Mouse (Mus musculus) lung, adult 2 months (tissue): ENCODE results near the gene Hspb7.

Source experiments
- CTCF ChIP-seq: fragments of 200-500 bp; IDR thresholded peaks from 2 replicates; pipeline ENCODE4 v1.5.1; 2011; ENCODE audit warnings: mild to moderate bottlenecking, low read length, control low read depth; ENCODE audit not compliant: insufficient read depth
- POLR2A ChIP-seq: fragments of 200-500 bp; IDR thresholded peaks from 2 replicates; pipeline ENCODE4 v1.6.1; 2011; ENCODE audit warnings: low read depth, mild to moderate bottlenecking, control low read depth, low read length, borderline replicate concordance; ENCODE audit errors: extremely low read depth

DNA sequence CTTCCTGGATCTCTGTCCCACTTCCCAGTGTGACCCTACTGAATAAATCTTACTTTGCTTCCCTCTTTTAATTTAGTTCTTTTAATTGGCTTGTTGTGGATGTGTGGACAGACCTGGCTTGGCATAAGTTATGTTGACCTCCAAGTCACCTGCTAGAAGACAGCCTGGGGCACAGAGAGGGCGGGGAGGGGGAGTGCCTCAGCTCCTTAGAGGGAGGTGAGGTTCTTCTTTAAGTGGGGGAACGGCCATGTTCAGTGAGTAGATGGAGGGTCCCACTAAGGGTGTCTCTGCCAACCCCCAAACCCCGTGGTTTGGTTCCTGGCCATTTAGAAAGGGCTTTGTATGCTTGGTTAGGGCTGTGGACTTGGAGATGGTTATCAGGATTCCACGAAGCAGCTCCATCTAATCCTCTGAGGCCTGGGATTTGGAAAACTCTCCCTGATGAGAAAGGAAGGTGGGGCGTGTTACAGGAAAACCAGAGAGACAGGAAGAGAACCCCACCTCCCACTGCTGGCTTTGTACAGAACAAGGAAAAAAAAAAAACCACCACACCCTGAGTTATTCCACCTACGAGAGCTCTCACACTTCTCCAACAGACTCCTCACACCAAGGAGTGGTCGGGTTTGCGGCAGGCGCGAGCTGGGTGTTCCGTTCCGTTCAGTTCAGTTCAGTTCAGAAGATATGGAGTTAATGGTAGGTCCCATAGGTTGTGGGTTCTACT lies 18.7 kb downstream of the Hspb7 start:
- no peak for TF ChIP-seq CTCF
- no peak for TF ChIP-seq POLR2A
